Mouse (Mus musculus) kidney, adult 2 months (tissue): Measurements from ENCODE around the gene Pcolce.

Source experiments
- CTCF ChIP-seq: fragments of 200-500 bp; conservative IDR thresholded peaks from 2 replicates; pipeline ENCODE4 v1.5.1; 2011; ENCODE audit warnings: low read depth, mild to moderate bottlenecking, control low read depth, low read length, moderate library complexity, mixed read lengths; ENCODE audit not compliant: insufficient read depth, insufficient read length
- POLR2A ChIP-seq: fragments of 200-500 bp; IDR thresholded peaks from one replicate; pipeline ENCODE4 v1.6.1; 2011; ENCODE audit warnings: low read depth, low read length, control low read depth

GRCm38 (mm10) chr5:137598100-137598826 lies 15.3 kb downstream of the Pcolce start:
- TF ChIP-seq POLR2A (no peak), CTCF (no peak)
